Mouse (Mus musculus) heart, postnatal 0 days (tissue): ENCODE results near the gene Tprkb. TPM values are rescaled to one million over a fixed set of nuclear protein-coding genes. Genes with fewer than 3 reads are reported as not detected.
"Not testable (repeated sequence)": the region's sequence is repeated elsewhere in the genome, so short reads cannot be mapped to it uniquely, and the experiment has no call there.

Source experiments
- ATAC-seq: fragments of 200-750 bp; cut with Nextera tagmentation; 2 replicates; pipeline ENCODE4 v1.8.0; 2017; ENCODE audit warnings: low read depth, moderate number of reproducible peaks, moderate library complexity; ENCODE audit not compliant: insufficient read depth
- DNase-seq: peaks from one replicate; pipeline ENCODE4 v3.0.0-alpha.2; 2016; ENCODE audit warnings: low spot score
- H3K27ac ChIP-seq: fragments of 300-500 bp; sonication (generic); 2 replicates; pipeline ENCODE4 v1.5.1; 2014; ENCODE audit warnings: low read depth, mild to moderate bottlenecking
- H3K27me3 ChIP-seq: fragments of 300-500 bp; sonication (generic); 2 replicates; pipeline ENCODE4 v1.6.1; 2014; ENCODE audit warnings: low read length, mixed read lengths; ENCODE audit not compliant: control insufficient read depth, insufficient read depth
- H3K36me3 ChIP-seq: fragments of 300-500 bp; sonication (generic); replicated peaks from 2 replicates; pipeline ENCODE4 v1.6.1; 2014; ENCODE audit warnings: low read length, mixed read lengths; ENCODE audit not compliant: control insufficient read depth, insufficient read depth
- H3K4me1 ChIP-seq: fragments of 300-500 bp; sonication (generic); 2 replicates; pipeline ENCODE4 v1.6.1; 2014; ENCODE audit warnings: antibody characterized with exemption; ENCODE audit not compliant: control insufficient read depth, insufficient read depth
- H3K4me2 ChIP-seq: fragments of 300-500 bp; sonication (generic); 2 replicates; pipeline ENCODE4 v1.6.1; 2014; ENCODE audit warnings: low read depth, mild to moderate bottlenecking, low read length, moderate library complexity
- H3K4me3 ChIP-seq: fragments of 300-500 bp; sonication (generic); 2 replicates; pipeline ENCODE4 v1.5.1; 2014; ENCODE audit warnings: low read depth, low read length
- H3K9ac ChIP-seq: fragments of 300-500 bp; sonication (generic); replicated peaks from 2 replicates; pipeline ENCODE4 v1.6.1; 2014; ENCODE audit warnings: low read depth, low read length, mixed read lengths
- H3K9me3 ChIP-seq: fragments of 300-500 bp; sonication (generic); replicated peaks from 2 replicates; pipeline ENCODE4 v1.6.1; 2016; ENCODE audit warnings: low read length; ENCODE audit not compliant: control insufficient read depth
- CTCF ChIP-seq: IDR thresholded peaks from 2 replicates; pipeline ENCODE4 v1.5.1; 2016; ENCODE audit warnings: antibody characterized with exemption, control low read depth, low read depth
- EP300 ChIP-seq: IDR thresholded peaks from 2 replicates; pipeline ENCODE4 v1.6.1; 2016; ENCODE audit warnings: antibody characterized with exemption, low read depth
- WGBS: fragments of 180-500 bp; shearing (Covaris S2); extraction: QIAGEN DNeasy Blood & Tissue Kit; methylation state at CpG from one replicate; pipeline ENCODE4 v1.1.7; 2014; 5-methylcytosine and 5-hydroxymethylcytosine counted together
- polyA plus RNA-seq: library from polyadenylated mRNA; unstranded; fragments of >200 nt; fragmentation: Nextera tagmentation; extraction: Ambion mirVana; gene quantifications from 2 replicates; pipeline ENCODE4 v1.2.1, GENCODE M21; 2015
- total RNA-seq: library from RNA; depleted of rRNA; stranded (reverse); fragments of >200 nt; gene quantifications from 2 replicates; pipeline ENCODE4 v1.2.3, GENCODE M21; 2014; ENCODE audit warnings: low replicate concordance

The Tprkb gene
- total and polyA plus RNA-seq, 2 experiments from 2014 or later = 8.5 to 19.2 TPM

- 55% methylated on average over 8 of the region's 8 CpGs for WGBS
- H3K9me3 ChIP-seq = no peaks in the 10 kb centered on the region
- no peaks in the 10 kb centered on the region for H3K4me1 ChIP-seq
- ATAC-seq = no peak
- DNase-seq = no peak
- H3K9ac ChIP-seq = no peak overlapping the region
- TF ChIP-seq EP300 (no peak), CTCF (no peak)
- H3K27me3 ChIP-seq = no peaks in the 10 kb centered on the region
- H3K4me2 ChIP-seq = no peak overlapping the region
- no peak overlapping the region for H3K4me3 ChIP-seq
- H3K27ac ChIP-seq = no peak overlapping the region
- no peaks in the 10 kb centered on the region for H3K36me3 ChIP-seq
Observed at GRCm38 (mm10) chr6:85867726-85868690, 43.7 kb upstream of the Tprkb start.

DNA sequence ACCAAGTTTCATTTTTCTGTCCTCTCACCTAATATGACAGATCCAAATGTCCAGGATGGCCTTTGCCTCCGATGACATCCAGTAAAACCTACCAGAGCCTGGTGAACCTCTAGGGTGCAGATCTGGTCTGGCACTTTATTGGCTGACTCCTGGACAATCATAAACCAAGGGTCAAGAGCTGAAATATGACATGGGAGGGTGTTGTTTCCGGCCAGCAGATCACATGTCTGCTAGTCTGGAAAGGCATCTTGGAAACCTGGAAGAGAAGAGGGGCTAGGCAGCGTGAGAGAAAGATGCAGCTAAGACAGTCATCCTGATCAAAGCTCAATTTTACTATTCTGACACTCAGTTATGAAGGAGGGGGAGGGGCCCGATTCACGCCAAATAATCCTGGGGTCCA lies 42.7 kb upstream of the Tprkb start, which contains the start of gene Nat8f2:
TSS of gene Nat8f2 (minus strand) at position 153 of the 400 bp plus-strand sequence.
- H3K27ac ChIP-seq, H3K4me3 ChIP-seq, H3K9me3 ChIP-seq, DNase-seq, H3K4me2 ChIP-seq, H3K27me3 ChIP-seq, H3K36me3 ChIP-seq, ATAC-seq, H3K9ac ChIP-seq, H3K4me1 ChIP-seq: not testable (repeated sequence)
- 71% methylated on average over 5 of the region's 5 CpGs for WGBS

DNA sequence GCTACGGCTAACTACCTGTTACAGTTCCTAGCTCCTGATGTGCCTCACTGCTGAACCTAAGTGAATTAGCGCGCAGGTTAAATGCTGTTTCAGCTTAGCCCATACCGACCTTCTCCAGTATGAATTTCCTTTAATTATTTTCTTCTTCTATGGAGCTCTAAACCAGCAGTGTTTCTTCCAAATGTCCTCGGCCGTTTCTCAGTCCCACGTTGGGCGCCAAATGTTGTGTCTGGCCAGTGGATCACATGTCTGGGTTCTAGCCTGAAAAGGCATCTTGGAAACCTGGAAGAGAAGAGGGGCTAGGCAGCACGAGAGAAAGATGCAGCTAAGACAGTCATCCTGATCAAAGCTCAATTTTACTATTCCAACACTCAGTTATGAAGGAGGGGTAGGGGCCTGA lies 28.4 kb upstream of the Tprkb start:
- not testable (repeated sequence) for H3K4me3 ChIP-seq, H3K27me3 ChIP-seq, DNase-seq, H3K4me2 ChIP-seq, H3K9ac ChIP-seq, ATAC-seq, H3K36me3 ChIP-seq, H3K27ac ChIP-seq, H3K4me1 ChIP-seq
- H3K9me3 ChIP-seq = peaks cover 15% of the 10 kb centered on the region
- 91% methylated on average over 9 of the region's 9 CpGs for WGBS

DNA sequence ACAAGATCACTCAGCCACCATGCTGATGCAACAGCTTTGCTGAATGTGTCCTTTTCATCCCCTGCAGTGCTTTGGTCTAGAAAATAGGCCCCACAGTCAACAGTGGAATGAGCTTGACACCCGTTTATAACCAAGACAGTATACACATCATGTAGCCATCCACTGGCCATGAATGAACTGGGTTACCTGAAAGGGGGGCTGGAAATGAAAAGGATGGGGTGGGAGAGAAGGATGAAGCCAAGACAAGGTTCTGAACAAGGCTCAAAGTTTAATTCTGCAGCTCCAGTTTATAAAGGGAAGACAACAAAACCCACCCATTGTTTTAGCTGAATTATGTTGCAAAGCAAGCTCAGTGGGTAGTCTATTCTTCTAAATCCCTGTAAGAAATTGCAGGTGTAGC lies 27.4 kb upstream of the Tprkb start:
- Histone ChIP-seq H3K9me3 (peaks cover 15% of the 10 kb centered on the region), H3K9ac (no peak overlapping the region), H3K27ac (no peak overlapping the region), H3K4me3 (no peak overlapping the region), H3K36me3 (no peaks in the 10 kb centered on the region), H3K27me3 (no peaks in the 10 kb centered on the region), H3K4me2 (no peak overlapping the region), H3K4me1 (no peaks in the 10 kb centered on the region)
- TF ChIP-seq CTCF = no peak
- TF ChIP-seq EP300 = no peak
- WGBS = 79% methylated on average over 1 of the region's 1 CpGs
- no peak for ATAC-seq
- DNase-seq = no peak

- DNase-seq = no peak
- 86% methylated on average over 2 of the region's 2 CpGs for WGBS
- no peak for ATAC-seq
- no peak overlapping the region for H3K27ac ChIP-seq
- H3K4me3 ChIP-seq = no peak overlapping the region
- H3K27me3 ChIP-seq = no peaks in the 10 kb centered on the region
- no peaks in the 10 kb centered on the region for H3K36me3 ChIP-seq
- no peak overlapping the region for H3K9ac ChIP-seq
- peaks cover 8% of the 10 kb centered on the region; the same call in 1 of the 2 replicates for H3K9me3 ChIP-seq
- TF ChIP-seq EP300 (no peak), CTCF (no peak)
- H3K4me2 ChIP-seq = no peak overlapping the region
- no peaks in the 10 kb centered on the region for H3K4me1 ChIP-seq
Observed at GRCm38 (mm10) chr6:85888961-85889360, 22.7 kb upstream of the Tprkb start.
